Mouse (Mus musculus): Measurements from ENCODE around the gene Mrpl12.

- TF ChIP-seq CTCF (IDR thresholded peaks at IDR 0.05; ENCODE audit: low read depth, low read length) (no peak), POLR2AphosphoS5 (IDR thresholded peaks at IDR 0.05; ENCODE audit: insufficient replicate concordance, low read depth, low read length) (no peak), TAL1 (conservative IDR thresholded peaks at IDR 0.05; ENCODE audit: low read depth, low read length) (no peak), GATA1 (IDR thresholded peaks at IDR 0.05; ENCODE audit: borderline replicate concordance, low read length) (no peak), GATA2 (IDR thresholded peaks at IDR 0.05; ENCODE audit: borderline replicate concordance, low read depth, low read length) (no peak)
Observed at GRCm38 (mm10) chr11:120535145-120535544, 50.7 kb downstream of the Mrpl12 start.

Measured in G1E (cell line).